Mouse (Mus musculus) spleen, adult 2 months (tissue): Measurements from ENCODE around the gene Adck2.

Source experiments
- CTCF ChIP-seq: fragments of 200-500 bp; IDR thresholded peaks from 2 replicates; pipeline ENCODE4 v1.5.1; 2011; ENCODE audit warnings: mild to moderate bottlenecking, inconsistent platforms; ENCODE audit not compliant: insufficient read depth, insufficient read length, insufficient replicate concordance; ENCODE audit errors: extremely low read depth
- POLR2A ChIP-seq: fragments of 200-500 bp; IDR thresholded peaks from 2 replicates; pipeline ENCODE4 v1.6.1; 2011; ENCODE audit warnings: low read depth, low read length, inconsistent platforms

GRCm38 (mm10) chr6:39551981-39552636, 21.6 kb upstream of the Adck2 start:
- TF ChIP-seq CTCF, result no peak
- no peak for TF ChIP-seq POLR2A
